Mouse (Mus musculus) erythroblast, embryonic 14.5 days (primary cell): ENCODE measurements at regions not wholly inside any gene's neighbourhood (a gene's known extent, or its start where the extent isn't known, plus 50 kb on each side); places are given as distances from the start of the nearest gene placed in this dataset.

Experiments used
- GATA1 ChIP-seq: IDR thresholded peaks from 2 replicates; pipeline ENCODE4 v1.6.1; 2012; ENCODE audit warnings: low read length, inconsistent platforms, mixed read lengths
- TAL1 ChIP-seq: IDR thresholded peaks from 3 replicates; pipeline ENCODE4 v1.6.1; 2012; ENCODE audit warnings: low read length, inconsistent platforms, mixed read lengths

DNA sequence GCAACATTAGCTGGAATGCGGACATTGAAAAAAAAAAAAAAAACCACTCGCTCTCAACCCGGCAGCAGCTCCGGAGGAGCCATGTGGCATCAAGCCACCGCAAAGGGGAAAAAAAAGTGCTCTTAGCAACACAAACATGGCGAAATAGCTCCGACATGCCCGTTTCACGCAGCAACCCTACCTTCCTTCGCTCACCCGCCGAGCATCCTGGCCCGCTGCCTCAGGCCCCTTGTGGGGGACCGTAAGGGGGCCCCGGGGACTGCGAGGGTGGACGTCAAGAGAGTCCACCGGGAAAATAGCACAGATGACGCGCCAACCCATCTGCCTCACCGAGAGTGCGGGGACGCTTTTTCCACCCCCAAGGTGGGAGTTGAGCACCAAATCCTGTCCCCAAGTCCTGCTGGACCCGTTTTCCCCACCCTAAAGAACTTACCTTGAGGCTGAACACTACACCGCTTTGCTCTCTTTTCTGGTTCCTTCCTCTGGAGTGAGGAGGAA lies 180.8 kb upstream of the Mkln1 start:
- TF ChIP-seq TAL1 (no peak), GATA1 (no peak)
